Mouse (Mus musculus) T-cell, adult 2 months (primary cell): ENCODE measurements around the gene Rtp2.

Experiments used
- DNase-seq: peaks from one replicate; pipeline ENCODE4 v3.0.0; 2022; ENCODE audit warnings: low spot score

The Rtp2 gene

DNA sequence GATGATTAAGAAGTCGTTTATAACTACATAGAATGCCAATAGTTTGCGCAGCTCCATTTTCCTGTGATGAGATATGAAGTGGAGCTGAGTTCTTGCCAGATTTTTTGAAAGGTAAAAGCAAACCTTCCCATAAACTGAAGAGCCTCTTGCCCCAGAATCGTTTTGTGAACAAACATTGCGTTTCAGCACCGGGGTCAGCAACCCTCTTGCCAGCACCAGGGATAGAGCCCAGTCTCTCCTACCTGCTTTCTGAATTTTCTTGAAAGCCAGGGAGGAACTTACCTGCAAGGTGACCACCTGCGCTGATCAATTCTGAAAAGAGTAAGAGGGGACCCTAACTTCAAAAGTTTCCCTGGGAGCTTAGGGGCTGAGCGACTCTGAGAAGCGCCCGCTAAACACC, 42.0 kb downstream of the Rtp2 start:
- DNase-seq, result no peak

DNA sequence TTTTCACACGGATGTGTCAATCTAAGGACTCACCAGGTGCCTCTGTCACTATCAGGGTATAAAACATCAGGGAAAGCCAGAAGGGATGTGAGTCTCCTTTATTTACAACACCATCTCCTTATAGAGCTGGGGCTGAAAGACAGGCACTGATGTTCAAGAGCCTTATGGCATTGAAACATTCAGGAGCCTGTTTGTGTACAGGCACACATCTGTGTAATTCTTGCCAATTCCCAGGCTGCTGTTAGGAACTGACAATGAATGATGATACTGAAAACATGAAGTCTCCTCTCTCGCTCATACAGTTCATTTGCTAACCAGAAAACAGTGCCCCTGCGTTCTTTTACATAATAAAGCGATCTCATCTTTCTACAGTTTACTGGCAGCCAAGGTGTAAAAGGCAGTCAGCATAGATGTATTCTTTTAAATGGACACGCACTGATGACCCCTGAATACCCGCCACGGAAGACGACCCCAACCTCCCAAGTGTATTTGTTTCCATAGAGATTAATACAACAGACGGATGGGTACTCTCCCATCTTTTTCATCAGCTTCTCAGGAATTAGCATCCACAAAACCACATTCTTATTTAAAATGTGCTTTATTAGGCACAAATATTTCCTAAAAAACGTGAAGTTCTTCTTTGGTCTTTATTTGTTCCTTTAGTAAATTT, 44.1 kb downstream of the Rtp2 start:
- no peak for DNase-seq

- DNase-seq, result no peak
These were observed 47.1 kb downstream of the Rtp2 start for GRCm38 (mm10) chr16:23885098-23885497.
